Mouse (Mus musculus) kidney, postnatal 25 days (tissue): ENCODE results near the gene Mindy1.
"Not testable (repeated sequence)": the region's sequence is repeated elsewhere in the genome, so short reads cannot be mapped to it uniquely, and the experiment has no call there.

Experiments
- DNase-seq, 2 experiments: peaks; one replicate each; pipeline ENCODE4 v3.0.0; 2021; ENCODE audit warnings: mixed read lengths in 2 of 2

The Mindy1 gene

GRCm38 (mm10) chr3:95324454-95325144 lies 43.5 kb downstream of the Mindy1 start:
- no peak for DNase-seq

GRCm38 (mm10) chr3:95328803-95329404 lies 47.8 kb downstream of the Mindy1 start:
- no peak for DNase-seq

GRCm38 (mm10) chr3:95331528-95331927 lies 50.4 kb downstream of the Mindy1 start:
- DNase-seq, result no peak

- DNase-seq, result peak in 1 of 2 experiments; percentile 50
Measured at GRCm38 (mm10) chr3:95337345-95337744, 56.2 kb downstream of the Mindy1 start.

- no peak for DNase-seq
Measured at GRCm38 (mm10) chr3:95338251-95338650, 57.1 kb downstream of the Mindy1 start.

GRCm38 (mm10) chr3:95343356-95344000 lies 62.3 kb downstream of the Mindy1 start:
- not testable (repeated sequence) for DNase-seq
